8 mouse cellular contexts compared by ENCODE assay signal in genomic region chr7:92666274-92666820, GRCm38 (mm10). TPM values are rescaled to one million over a fixed set of nuclear protein-coding genes. Genes with fewer than 3 reads are reported as not detected.
DNase-seq lines count a peak whose midpoint lies in the region; ATAC-seq and TF ChIP-seq lines count a peak whose summit lies in the region.

No protein-coding gene starts in this region.

- peaks cover 7 to 21% of the 10 kb centered on the region in 2 experiments for H3K4me1 ChIP-seq in heart, embryonic 14.5 days (ENCODE audit: control insufficient read depth in 2 of 2, insufficient read depth in 2 of 2, low read length in 2 of 2)
- peaks cover 4 to 5% of the 10 kb centered on the region in 2 experiments; a peak in 2 of 4 replicates for H3K4me1 ChIP-seq in ES-E14 (ENCODE audit: control insufficient read depth in 2 of 2, insufficient read depth in 2 of 2, low read length in 2 of 2, poor library complexity in 1 of 2)
- peaks cover 16% of the 10 kb centered on the region for H3K4me1 ChIP-seq in forebrain, embryonic 16.5 days (replicated peaks; ENCODE audit: control insufficient read depth, insufficient read depth, low read length)

- peak overlapping the region; percentile 77 for H3K4me2 ChIP-seq in heart, embryonic 14.5 days (ENCODE audit: low read length)
- peak overlapping the region; percentile 87 for H3K4me2 ChIP-seq in forebrain, embryonic 16.5 days (ENCODE audit: low read length)

- in situ Hi-C loops in ES-E14 (cut with MboI; ENCODE audit: low sequenced_read_pairs in 2 of 2, unreplicated experiment in 2 of 2) = no loop called here

- H3K27ac ChIP-seq in heart, embryonic 14.5 days (replicated peaks in 1 of 2; ENCODE audit: control insufficient read depth in 1 of 2, insufficient read depth in 1 of 2, low read depth in 2 of 2, low read length in 2 of 2) = no peak overlapping the region
- no peak overlapping the region for H3K27ac ChIP-seq in ES-E14 (ENCODE audit: insufficient read depth, low read depth, low read length, poor library complexity, severe bottlenecking)
- no peak overlapping the region for H3K27ac ChIP-seq in forebrain, embryonic 16.5 days (ENCODE audit: low read length)

- DNase-seq in heart, postnatal 25 days (ENCODE audit: low spot score) = no peak
- DNase-seq in ES-E14 (ENCODE audit: low read depth, low spot score) = no peak
- no peak for DNase-seq in thymus, postnatal 25 days
- DNase-seq in layer of hippocampus, adult 9-10 months (ENCODE audit: low spot score) = no peak
- DNase-seq in embryo, embryonic 10 days (ENCODE audit: low spot score) = no peak

- H3K36me3 ChIP-seq in heart, embryonic 14.5 days (ENCODE audit: control insufficient read depth, insufficient read depth, low read length) = peaks cover 24% of the 10 kb centered on the region
- H3K36me3 ChIP-seq in ES-E14 (ENCODE audit: control insufficient read depth, insufficient read depth, low read length, poor library complexity, severe bottlenecking) = peaks cover 11% of the 10 kb centered on the region
- peaks cover 2% of the 10 kb centered on the region for H3K36me3 ChIP-seq in forebrain, embryonic 16.5 days (ENCODE audit: control insufficient read depth, insufficient read depth)

- intact Hi-C loops in heart, postnatal 25 days (cut with DNase I) = loop anchor here (2.0 to 10.0 kb wide), 3 partner anchors 14 to 102 kb away; partner anchors contain the start of gene Ccdc90b

- no peak for ATAC-seq in heart, embryonic 14.5 days (ENCODE audit: insufficient number of reproducible peaks, insufficient read depth, low FRiP score, low read depth)
- ATAC-seq in forebrain, embryonic 16.5 days = no peak
- peak; percentile 39 for ATAC-seq in megakaryocyte-erythroid progenitor cell, adult 5-6 weeks (replicated peaks; ENCODE audit: low FRiP score, low TSS enrichment, poor library complexity, severe bottlenecking)

- peak overlapping the region in 1 of 2 experiments; percentile 74; a peak in 1 of 4 replicates for H3K4me3 ChIP-seq in heart, embryonic 14.5 days (ENCODE audit: control insufficient read depth in 1 of 2, insufficient read depth in 1 of 2, low read depth in 1 of 2, low read length in 2 of 2)
- H3K4me3 ChIP-seq in ES-E14 (ENCODE audit: insufficient read depth in 1 of 2, low read depth in 1 of 2, low read length in 2 of 2, poor library complexity in 1 of 2, severe bottlenecking in 1 of 2) = peak overlapping the region in 1 of 2 experiments; percentile 12; a peak in 2 of 4 replicates
- no peak overlapping the region for H3K4me3 ChIP-seq in forebrain, embryonic 16.5 days (replicated peaks; ENCODE audit: low read length)

- H3K27me3 ChIP-seq in heart, embryonic 14.5 days (ENCODE audit: control insufficient read depth, insufficient read depth, low read length) = no peaks in the 10 kb centered on the region
- no peaks in the 10 kb centered on the region for H3K27me3 ChIP-seq in forebrain, embryonic 16.5 days (replicated peaks; ENCODE audit: control insufficient read depth, insufficient read depth, low read length)

- 0 out of 2 replicates have a peak overlapping the region, but pooled peaks have one; percentile 99 for H3K9ac ChIP-seq in heart, embryonic 14.5 days (ENCODE audit: low read length)
- peak overlapping the region; percentile 13 for H3K9ac ChIP-seq in ES-E14 (ENCODE audit: insufficient read depth, low read depth, low read length, poor library complexity, severe bottlenecking)
- no peak overlapping the region for H3K9ac ChIP-seq in forebrain, embryonic 16.5 days (replicated peaks; ENCODE audit: low read depth, low read length)

- no peaks in the 10 kb centered on the region for H3K9me3 ChIP-seq in heart, embryonic 14.5 days (ENCODE audit: control insufficient read depth, low read length)
- H3K9me3 ChIP-seq in ES-E14 (ENCODE audit: control insufficient read depth, insufficient read depth, low read depth, low read length) = no peaks in the 10 kb centered on the region
- no peaks in the 10 kb centered on the region for H3K9me3 ChIP-seq in forebrain, embryonic 16.5 days (ENCODE audit: control insufficient read depth, low read length)

- WGBS in heart, embryonic 14.5 days = 69% methylated on average over 7 of the region's 7 CpGs
- WGBS in forebrain, embryonic 16.5 days = 89% methylated on average over 7 of the region's 7 CpGs

TF ChIP-seq in ES-E14, 5 proteins besides CTCF, POLR2A, EP300 and RAD21:
- TF ChIP-seq MAFK (IDR thresholded peaks at IDR 0.05; ENCODE audit: insufficient read depth, low read depth, low read length) (no peak), HCFC1 (IDR thresholded peaks at IDR 0.05; ENCODE audit: borderline replicate concordance, insufficient read depth, low read length) (no peak), ZNF384 (IDR thresholded peaks at IDR 0.05; ENCODE audit: low read depth, low read length) (no peak), CHD2 (IDR thresholded peaks at IDR 0.05; ENCODE audit: low read depth, low read length) (no peak)

RNA-seq across cellular contexts. Expression of gene Pcf11, which starts 3.4 kb away (rescaled TPM):
- 12.8 and 14.0 TPM in 2 replicates for polyA plus RNA-seq in heart, embryonic 14.5 days (2014; fragmentation: Nextera tagmentation; extraction: Ambion mirVana)
- 10 to 100 TPM; 23.0 to 28.2 TPM for total RNA-seq in heart, postnatal 25 days (2021)
- 49.9 TPM in 2 replicates for total RNA-seq in ES-E14 (2012; rRNA removed)
- 24.5 and 27.3 TPM in 2 replicates for polyA plus RNA-seq in forebrain, embryonic 16.5 days (2015; fragmentation: Nextera tagmentation; extraction: Ambion mirVana)
- 57.2 and 68.1 TPM in 2 replicates for total RNA-seq in megakaryocyte-erythroid progenitor cell, adult 5-6 weeks (2014; fragmentation: Nextera tagmentation)
- total RNA-seq in megakaryocyte-erythroid progenitor cell, adult 5-6 weeks (2017) = 79.8 and 98.4 TPM in 2 replicates

RNA-seq across cellular contexts. Expression of gene Ankrd42, which starts 29.4 kb away (rescaled TPM):
- polyA plus RNA-seq in heart, embryonic 14.5 days (2014; fragmentation: Nextera tagmentation; extraction: Ambion mirVana) = 2.6 and 3.2 TPM in 2 replicates
- 1 to 10 TPM; 1.0 to 1.1 TPM for total RNA-seq in heart, postnatal 25 days (2021)
- 5.2 and 6.1 TPM in 2 replicates for total RNA-seq in ES-E14 (2012; rRNA removed)
- 17.1 and 21.7 TPM in 2 replicates for polyA plus RNA-seq in forebrain, embryonic 16.5 days (2015; fragmentation: Nextera tagmentation; extraction: Ambion mirVana)
- total RNA-seq in megakaryocyte-erythroid progenitor cell, adult 5-6 weeks (2014; fragmentation: Nextera tagmentation) = 1.9 and 3.6 TPM in 2 replicates
- total RNA-seq in megakaryocyte-erythroid progenitor cell, adult 5-6 weeks (2017) = 0.85 and 1.9 TPM in 2 replicates
